Mouse (Mus musculus): ENCODE results near the gene Tmem256.

The Tmem256 gene

GRCm38 (mm10) chr11:69883527-69884151, 45.3 kb downstream of the Tmem256 start:
- no peak for DNase-seq (ENCODE audit: low spot score)

DNA sequence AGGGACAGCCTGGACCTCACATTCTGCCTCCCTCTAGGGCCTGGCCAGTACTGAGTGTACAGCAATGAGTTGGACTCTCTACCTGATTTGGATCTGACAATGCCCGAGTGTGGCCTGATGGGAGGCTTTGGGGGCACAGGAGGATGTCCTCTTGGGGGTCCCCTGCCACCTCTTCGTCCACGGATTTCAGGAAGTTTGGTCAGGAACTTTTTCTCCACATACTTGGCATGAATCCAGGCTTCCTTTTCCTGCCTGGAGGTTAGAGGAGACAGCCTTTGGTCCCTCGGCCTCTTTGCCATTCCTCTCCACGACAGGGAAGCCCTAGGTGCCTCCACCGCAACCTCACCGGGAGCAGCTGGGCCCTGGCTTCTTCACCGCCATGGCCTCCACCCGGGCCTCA, 45.9 kb downstream of the Tmem256 start:
- no peak for DNase-seq (ENCODE audit: low spot score)

DNA sequence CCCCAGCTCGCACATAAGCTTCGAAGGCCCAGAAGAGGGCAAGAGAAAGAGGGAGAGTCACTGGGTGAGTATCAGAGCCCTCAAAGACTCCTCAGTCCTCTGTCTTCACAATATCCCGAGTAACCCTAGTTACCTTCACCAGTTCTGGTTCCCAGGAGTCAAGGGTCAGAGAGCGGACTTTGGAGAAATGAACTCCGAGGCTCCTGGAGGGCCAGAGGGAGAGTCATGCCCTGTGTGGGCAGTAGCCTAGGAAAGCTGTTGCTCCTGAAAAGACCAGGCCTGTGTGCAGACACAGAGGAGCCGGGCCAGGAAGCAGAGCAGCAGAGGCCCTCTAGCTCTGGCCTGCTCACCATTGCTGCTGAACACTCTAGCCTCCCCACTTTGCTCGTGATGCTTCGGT, 46.3 kb downstream of the Tmem256 start:
- DNase-seq (ENCODE audit: low spot score), result no peak

DNA sequence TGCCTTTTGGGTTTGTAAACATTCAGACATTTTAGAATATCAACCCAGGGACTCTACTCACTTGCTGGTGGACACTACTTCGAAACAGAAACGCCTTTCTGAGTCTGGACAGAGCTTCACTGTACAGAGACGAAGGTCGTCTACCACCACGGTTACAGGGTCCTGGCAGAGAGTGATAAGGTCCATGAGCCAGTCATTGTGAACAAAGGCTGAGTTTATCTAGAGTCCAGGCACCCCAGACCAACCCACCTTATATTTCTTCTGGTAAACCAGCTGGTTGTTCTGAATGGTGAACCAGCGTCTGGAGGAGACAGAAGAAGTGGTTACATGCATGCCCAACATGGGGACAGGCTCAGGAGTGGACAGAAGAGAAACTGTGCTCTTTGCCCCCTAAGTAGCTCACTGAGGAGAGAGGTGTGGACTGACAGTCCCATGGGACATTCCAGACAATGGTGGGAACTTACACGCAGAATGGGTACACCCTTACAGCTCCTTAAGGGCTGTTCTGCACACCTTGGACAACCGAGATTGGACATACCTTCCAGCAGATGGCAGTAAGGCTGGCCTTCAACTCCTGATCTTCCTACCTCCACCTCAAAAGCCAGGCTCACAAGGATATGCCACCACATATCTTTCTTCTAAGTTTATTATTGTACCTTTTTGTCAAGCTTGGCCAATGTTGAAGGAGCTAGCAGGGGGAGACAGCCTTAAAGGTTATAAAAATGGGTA, 48.8 kb downstream of the Tmem256 start:
- DNase-seq (ENCODE audit: low spot score), result no peak
